Mouse (Mus musculus) c-Kit-positive CD71-negative TER-119-negative erythroid progenitor cells, embryonic 14.5 days (primary cell): ENCODE measurements at regions not wholly inside any gene's neighbourhood (a gene's known extent, or its start where the extent isn't known, plus 50 kb on each side); places are given as distances from the start of the nearest gene placed in this dataset.

ENCODE experiments used
- DNase-seq: peaks from one replicate; pipeline ENCODE4 v3.0.0-alpha.2; 2013; ENCODE audit warnings: low read depth

- no peak for DNase-seq
Measured at GRCm38 (mm10) chr8:116375758-116376157, 129.0 kb upstream of the Dynlrb2 start.

- DNase-seq: no peak
Measured at GRCm38 (mm10) chr8:116373063-116373462, 131.7 kb upstream of the Dynlrb2 start.

- DNase-seq: no peak
Measured at GRCm38 (mm10) chr8:116372574-116372973, 132.2 kb upstream of the Dynlrb2 start.

- no peak for DNase-seq
Measured at GRCm38 (mm10) chr8:116372056-116372455, 132.7 kb upstream of the Dynlrb2 start.

GRCm38 (mm10) chr8:116367491-116367890, 137.3 kb upstream of the Dynlrb2 start:
- no peak for DNase-seq

GRCm38 (mm10) chr8:116366706-116367105, 138.1 kb upstream of the Dynlrb2 start:
- no peak for DNase-seq

- no peak for DNase-seq
Measured at GRCm38 (mm10) chr8:116364751-116365150, 140.0 kb upstream of the Dynlrb2 start.

GRCm38 (mm10) chr8:116364172-116364571, 140.6 kb upstream of the Dynlrb2 start:
- DNase-seq: no peak

GRCm38 (mm10) chr8:116362351-116362750, 142.4 kb upstream of the Dynlrb2 start:
- DNase-seq: no peak

- DNase-seq: no peak
Measured at GRCm38 (mm10) chr8:116359761-116360160, 145.0 kb upstream of the Dynlrb2 start.

GRCm38 (mm10) chr8:116354756-116355155, 150.0 kb upstream of the Dynlrb2 start:
- DNase-seq: no peak

- DNase-seq: no peak
Measured at GRCm38 (mm10) chr8:116353911-116354310, 150.9 kb upstream of the Dynlrb2 start.

GRCm38 (mm10) chr8:116352635-116353034, 152.1 kb upstream of the Dynlrb2 start:
- no peak for DNase-seq

GRCm38 (mm10) chr8:116348971-116349370, 155.8 kb upstream of the Dynlrb2 start:
- no peak for DNase-seq

- no peak for DNase-seq
Measured at GRCm38 (mm10) chr8:116346990-116347389, 157.8 kb upstream of the Dynlrb2 start.

- DNase-seq: no peak
Measured at GRCm38 (mm10) chr8:116344590-116345222, 160.1 kb upstream of the Dynlrb2 start.

GRCm38 (mm10) chr8:116343534-116343933, 161.2 kb upstream of the Dynlrb2 start:
- DNase-seq: no peak

GRCm38 (mm10) chr8:116334772-116335171, 170.0 kb upstream of the Dynlrb2 start:
- DNase-seq: no peak

- no peak for DNase-seq
Measured at GRCm38 (mm10) chr8:116334101-116334500, 170.7 kb upstream of the Dynlrb2 start.

- no peak for DNase-seq
Measured at GRCm38 (mm10) chr8:116320014-116320680, 184.6 kb upstream of the Dynlrb2 start.

- DNase-seq: no peak
Measured at GRCm38 (mm10) chr8:116315410-116315809, 189.4 kb upstream of the Dynlrb2 start.

GRCm38 (mm10) chr8:116314429-116315092, 190.2 kb upstream of the Dynlrb2 start:
- DNase-seq: no peak

GRCm38 (mm10) chr8:116298891-116299290, 205.9 kb upstream of the Dynlrb2 start:
- DNase-seq: no peak
